ENCODE assay signal across 20 mouse cellular contexts in genomic region chr1:52019621-52020020, GRCm38 (mm10). TPM values are rescaled to one million over a fixed set of nuclear protein-coding genes. Genes with fewer than 3 reads are reported as not detected.
DNase-seq lines count a peak whose midpoint lies in the region; ATAC-seq lines count a peak whose summit lies in the region.
"Had no signal": no experiment of that assay in that cellular context is flagged by ENCODE, and none has a peak within 500 bp of the region (broad histone marks: within the 10 kb centered on the region; RNA-seq: fewer than 3 reads in every experiment).

No protein-coding gene starts in this region.

- no peak overlapping the region for H3K4me2 ChIP-seq in heart, embryonic 16.5 days (ENCODE audit: low read depth, low read length)
- H3K4me2 ChIP-seq: embryonic facial prominence, embryonic 12.5 days; hindbrain, embryonic 15.5 days; limb, embryonic 15.5 days; neural tube, embryonic 13.5 days had no signal

- no peak overlapping the region for H3K27ac ChIP-seq in heart, embryonic 16.5 days (ENCODE audit: low read length)
- H3K27ac ChIP-seq: embryonic facial prominence, embryonic 12.5 days; hindbrain, embryonic 15.5 days; limb, embryonic 15.5 days; neural tube, embryonic 13.5 days had no signal

- H3K27me3 ChIP-seq in heart, embryonic 16.5 days (ENCODE audit: control insufficient read depth, insufficient read depth, low read length): no peaks in the 10 kb centered on the region
- H3K27me3 ChIP-seq: embryonic facial prominence, embryonic 12.5 days; hindbrain, embryonic 15.5 days; limb, embryonic 15.5 days; neural tube, embryonic 13.5 days had no signal

- peak; percentile 55; the same call in 1 of the 2 replicates for ATAC-seq in heart, embryonic 16.5 days (replicated peaks; ENCODE audit: extremely low read depth, insufficient read depth, low FRiP score)
- peak; percentile 45; the same call in 1 of the 2 replicates for ATAC-seq in monocyte, adult 5-6 weeks (replicated peaks; ENCODE audit: insufficient number of reproducible peaks, low FRiP score, low TSS enrichment, poor library complexity, severe bottlenecking)

- 55% methylated on average over 4 of the region's 4 CpGs for WGBS in heart, embryonic 16.5 days

- peaks cover 5% of the 10 kb centered on the region; the same call in 1 of the 2 replicates for H3K9me3 ChIP-seq in heart, embryonic 16.5 days (replicated peaks; ENCODE audit: control insufficient read depth, low read length)
- H3K9me3 ChIP-seq: embryonic facial prominence, embryonic 12.5 days; G1E; hindbrain, embryonic 15.5 days; limb, embryonic 15.5 days; neural tube, embryonic 13.5 days had no signal

- H3K36me3 ChIP-seq in heart, embryonic 16.5 days (ENCODE audit: control insufficient read depth, insufficient read depth): no peaks in the 10 kb centered on the region
- H3K36me3 ChIP-seq: embryonic facial prominence, embryonic 12.5 days; G1E; hindbrain, embryonic 15.5 days; limb, embryonic 15.5 days; neural tube, embryonic 13.5 days had no signal

- no peak overlapping the region for H3K4me3 ChIP-seq in heart, embryonic 16.5 days (ENCODE audit: low read length)
- H3K4me3 ChIP-seq: embryonic facial prominence, embryonic 12.5 days; hindbrain, embryonic 15.5 days; limb, embryonic 15.5 days; neural tube, embryonic 13.5 days had no signal

- no peak overlapping the region for H3K9ac ChIP-seq in heart, embryonic 16.5 days (ENCODE audit: low read length)
- H3K9ac ChIP-seq: embryonic facial prominence, embryonic 12.5 days; hindbrain, embryonic 15.5 days; limb, embryonic 15.5 days; neural tube, embryonic 13.5 days had no signal

- no peak for DNase-seq in heart, postnatal 4 days
- DNase-seq in T-cell, adult 2 months (ENCODE audit: low spot score): peak; percentile 77
- peak; percentile 69 for DNase-seq in thymus, postnatal 14 days
- DNase-seq in kidney, adult 9 months: no peak
- no peak for DNase-seq in adrenal gland, postnatal 10 days
- no peak for DNase-seq in adrenal gland, adult 18-20 months (ENCODE audit: low spot score in 2 of 2)
- DNase-seq: adrenal gland, postnatal 14 days; cerebellum, adult 2 months; heart, postnatal 10 days; kidney, adult 11 months; kidney, postnatal 25 days; lung, adult 18-20 months had no signal

- H3K4me1 ChIP-seq in heart, embryonic 16.5 days (ENCODE audit: control insufficient read depth, insufficient read depth, low read length): no peaks in the 10 kb centered on the region
- H3K4me1 ChIP-seq: embryonic facial prominence, embryonic 12.5 days; hindbrain, embryonic 15.5 days; limb, embryonic 15.5 days; neural tube, embryonic 13.5 days had no signal

RNA-seq across cellular contexts. Expression of gene Stat4, which starts 32.7 kb away (rescaled TPM):
- 3.3 and 6.1 TPM in 2 replicates for polyA plus RNA-seq in heart, embryonic 16.5 days (2015; fragmentation: Nextera tagmentation; extraction: Ambion mirVana)
- total RNA-seq in heart, postnatal 4 days (2021): under 1 TPM; 0.25 to 0.33 TPM
- 78.3 to 278 TPM (median 108 TPM) in 3 replicates for total RNA-seq in monocyte, adult 5-6 weeks (2017)
- 1 to 10 TPM; 1.7 to 2.1 TPM for total RNA-seq in adrenal gland, postnatal 10 days (2021)
- under 1 TPM; 0.27 to 0.77 TPM for total RNA-seq in adrenal gland, adult 18-20 months (2021)
- total RNA-seq: gastrocnemius, adult 8-10 months had no signal
- polyA plus RNA-seq: G1E had no signal

Comparison
In these comparisons a context has a peak if more than half of its experiments do, and no peak if none do; other contexts are left out.
1. DNase-seq: peak in T-cell, adult 2 months (single experiment) and thymus, postnatal 14 days (single experiment); none in heart, postnatal 4 days (single experiment), kidney, adult 9 months (single experiment), adrenal gland, postnatal 10 days (single experiment) and adrenal gland, adult 18-20 months (0 of 2).
2. RNA of gene Stat4, which starts 32.7 kb away (total RNA-seq): 78.3 to 278 TPM in monocyte, adult 5-6 weeks; 1.7 to 2.1 TPM in adrenal gland, postnatal 10 days, 0.27 to 0.77 TPM in adrenal gland, adult 18-20 months and 0.25 to 0.33 TPM in heart, postnatal 4 days; every median in the first group is over 10 times any median in the second.